In genomic region chr9:3264467-3264866, GRCm38 (mm10) we compare ENCODE assay signal across 21 mouse cellular contexts.
"Had no signal": no experiment of that assay in that cellular context is flagged by ENCODE, and none has a peak within 500 bp of the region (broad histone marks: within the 10 kb centered on the region; RNA-seq: fewer than 3 reads in every experiment).

No protein-coding gene starts in this region.

- DNase-seq: heart, postnatal 10 days; heart, postnatal 14 days; heart, postnatal 36 days; kidney, adult 11 months; kidney, adult 18-20 months; kidney, adult 2 months; kidney, adult 8-10 months; kidney, adult 9 months; kidney, postnatal 10 days; kidney, postnatal 14 days; kidney, postnatal 25 days; kidney, postnatal 36 days; kidney, postnatal 4 days; layer of hippocampus, adult 9-11 months; layer of hippocampus, postnatal 36 days had no signal

- ATAC-seq: hindbrain, embryonic 16.5 days; hindbrain, postnatal 0 days; inflammation-experienced regulatory T-cells, adult 6 months; intestine, embryonic 15.5 days; intestine, embryonic 16.5 days; intestine, postnatal 0 days had no signal
